Mouse (Mus musculus): Measurements from ENCODE around the gene Igf1. TPM values are rescaled to one million over a fixed set of nuclear protein-coding genes. Genes with fewer than 3 reads are reported as not detected.

Gene Igf1
- polyA plus RNA-seq, 1 experiment = 56.0 TPM

DNA sequence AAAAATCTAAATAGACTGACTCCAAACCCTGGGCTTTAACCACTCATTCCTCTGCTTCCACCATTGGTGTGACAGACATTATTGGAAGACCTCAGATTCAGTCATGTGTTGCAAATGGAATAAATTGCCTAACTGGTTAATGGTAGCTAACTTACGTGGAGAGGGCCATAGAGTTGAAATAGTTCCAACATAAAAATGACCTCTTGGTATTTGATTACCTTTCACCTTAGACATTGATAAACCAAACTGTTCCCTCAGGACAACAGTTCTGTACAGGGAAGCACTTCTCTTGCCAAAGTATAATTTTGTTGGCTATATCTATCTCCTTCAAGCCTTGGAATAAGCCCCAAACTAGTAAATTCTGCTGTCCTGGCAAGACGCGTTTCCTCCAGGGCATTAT, 48.1 kb downstream of the Igf1 start:
- 93% methylated on average over 3 of the region's 3 CpGs for WGBS

DNA sequence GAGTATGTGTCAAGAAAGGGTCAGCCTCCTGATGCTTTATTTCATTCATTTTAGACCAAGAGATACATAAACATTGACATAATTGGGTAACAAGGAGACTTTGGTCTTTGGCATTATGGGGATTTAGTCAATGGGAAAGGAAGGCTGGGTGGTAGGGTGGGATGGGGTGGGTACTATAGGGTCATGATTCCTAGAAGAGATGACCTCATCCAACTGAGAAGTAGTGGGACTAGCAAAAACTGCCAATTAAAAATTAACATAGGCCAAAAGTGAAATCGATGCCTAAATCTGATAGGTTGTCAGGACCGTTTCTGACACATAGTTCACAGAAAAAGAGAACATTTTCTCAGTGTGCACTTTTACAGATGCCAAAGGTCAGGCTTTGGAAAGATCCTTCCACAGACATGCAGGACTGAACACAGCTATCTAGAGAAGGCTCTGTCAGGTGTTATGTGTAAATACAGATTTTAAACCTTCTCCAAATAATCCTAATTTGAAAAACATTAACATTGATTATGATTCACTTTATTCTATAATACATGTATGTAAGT, 48.8 kb downstream of the Igf1 start:
- no peak for TF ChIP-seq POLR2A (IDR thresholded peaks at IDR 0.05; ENCODE audit: low read depth, low read length)
- TF ChIP-seq CTCF (IDR thresholded peaks at IDR 0.05; ENCODE audit: extremely low read depth, insufficient read depth, insufficient read length, insufficient replicate concordance) = no peak
- Histone ChIP-seq H3K4me1 (ENCODE audit: control insufficient read depth, insufficient read depth, insufficient read length) (no peaks in the 10 kb centered on the region), H3K27me3 (ENCODE audit: control insufficient read depth, insufficient read depth, low read length) (no peaks in the 10 kb centered on the region), H3K27ac (ENCODE audit: insufficient read depth, low read length) (no peak overlapping the region), H3K36me3 (ENCODE audit: control insufficient read depth, insufficient read depth, low read length) (no peaks in the 10 kb centered on the region), H3K4me3 (ENCODE audit: extremely low read depth, insufficient read depth, insufficient read length) (no peak overlapping the region)
- DNase-seq (ENCODE audit: low read depth in 1 of 2, low spot score in 2 of 2) = no peak
- WGBS = 90% methylated on average over 2 of the region's 2 CpGs

More for the DNA sequence above, 48.1 kb downstream of the Igf1 start:
- Histone ChIP-seq H3K36me3 (ENCODE audit: control insufficient read depth, insufficient read depth, low read length) (no peaks in the 10 kb centered on the region), H3K27me3 (ENCODE audit: control insufficient read depth, insufficient read depth, low read length) (no peaks in the 10 kb centered on the region), H3K4me1 (ENCODE audit: control insufficient read depth, insufficient read depth, insufficient read length) (no peaks in the 10 kb centered on the region), H3K4me3 (ENCODE audit: extremely low read depth, insufficient read depth, insufficient read length) (no peak overlapping the region), H3K27ac (ENCODE audit: insufficient read depth, low read length) (no peak overlapping the region)
- TF ChIP-seq CTCF (IDR thresholded peaks at IDR 0.05; ENCODE audit: extremely low read depth, insufficient read depth, insufficient read length, insufficient replicate concordance) (no peak), POLR2A (IDR thresholded peaks at IDR 0.05; ENCODE audit: low read depth, low read length) (no peak)
- no peak for DNase-seq (ENCODE audit: low read depth in 1 of 2, low spot score in 2 of 2)

DNA sequence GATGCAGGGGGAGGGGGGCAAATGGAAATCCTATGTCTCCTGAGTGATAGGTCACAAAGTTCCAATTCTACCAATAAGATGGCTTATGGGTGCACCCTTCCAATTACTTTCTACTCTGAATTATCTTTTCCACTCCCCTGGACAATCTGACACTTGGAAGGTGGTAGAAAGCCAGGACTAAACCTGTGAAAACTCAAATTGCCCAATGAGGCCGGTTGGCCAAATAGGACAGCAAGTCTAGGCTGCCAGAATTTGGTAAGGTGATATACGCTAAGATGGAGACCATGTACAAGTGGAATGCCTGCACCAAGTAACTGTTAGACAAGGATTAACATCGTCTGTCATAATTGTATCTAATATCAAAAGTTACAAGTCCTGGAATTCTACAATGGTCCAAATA, 55.8 kb downstream of the Igf1 start:
- DNase-seq (ENCODE audit: low read depth in 1 of 2, low spot score in 2 of 2) = no peak
- Histone ChIP-seq H3K4me3 (ENCODE audit: extremely low read depth, insufficient read depth, insufficient read length) (no peak overlapping the region), H3K27ac (ENCODE audit: insufficient read depth, low read length) (no peak overlapping the region), H3K4me1 (ENCODE audit: control insufficient read depth, insufficient read depth, insufficient read length) (no peaks in the 10 kb centered on the region), H3K27me3 (ENCODE audit: control insufficient read depth, insufficient read depth, low read length) (no peaks in the 10 kb centered on the region), H3K36me3 (ENCODE audit: control insufficient read depth, insufficient read depth, low read length) (no peaks in the 10 kb centered on the region)
- WGBS = 88% methylated on average over 3 of the region's 3 CpGs
- TF ChIP-seq CTCF (IDR thresholded peaks at IDR 0.05; ENCODE audit: extremely low read depth, insufficient read depth, insufficient read length, insufficient replicate concordance) (no peak), POLR2A (IDR thresholded peaks at IDR 0.05; ENCODE audit: low read depth, low read length) (no peak)

DNA sequence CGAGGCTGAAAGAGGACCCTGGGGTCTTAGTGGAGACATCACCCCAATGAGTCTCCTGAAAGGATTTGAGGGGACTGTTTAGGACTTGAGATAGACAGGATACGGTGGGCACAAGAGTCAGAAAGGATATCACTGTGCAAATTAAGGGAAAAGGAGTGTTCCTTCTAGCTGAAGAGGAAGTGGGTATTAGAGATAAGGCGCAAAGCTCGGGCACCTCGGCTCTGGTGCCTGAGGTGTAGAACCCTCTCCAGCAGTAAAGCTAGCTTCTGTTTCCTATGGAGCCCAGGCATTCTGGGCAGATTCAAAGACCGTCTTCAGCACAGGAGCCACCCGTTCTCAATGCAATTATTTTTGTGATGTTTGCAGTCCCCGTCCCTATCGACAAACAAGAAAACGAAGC, 56.9 kb downstream of the Igf1 start:
- 22% methylated on average over 10 of the region's 10 CpGs for WGBS
- H3K4me1 ChIP-seq (ENCODE audit: control insufficient read depth, insufficient read depth, insufficient read length) = no peaks in the 10 kb centered on the region

DNA sequence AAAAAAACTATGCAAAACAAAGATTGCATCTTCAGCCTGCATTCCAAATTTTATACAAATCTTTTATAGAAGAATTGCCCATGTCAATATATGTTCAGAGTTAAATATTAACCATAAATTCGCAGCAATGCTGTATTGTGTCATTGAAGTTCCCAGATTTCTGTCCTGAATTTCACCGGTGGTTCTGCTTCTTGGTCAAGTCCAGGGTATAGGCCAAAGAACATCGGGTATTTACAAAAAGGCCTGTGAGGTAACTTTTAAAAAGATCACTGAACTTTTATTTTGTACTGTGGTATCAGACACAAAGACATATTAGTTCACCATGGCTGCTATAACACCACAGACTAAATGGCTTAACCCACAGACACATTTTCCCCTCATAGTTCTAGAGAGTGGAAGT, 57.7 kb downstream of the Igf1 start:
- no peak overlapping the region for H3K27ac ChIP-seq (ENCODE audit: insufficient read depth, low read length)
- no peak for TF ChIP-seq CTCF (IDR thresholded peaks at IDR 0.05; ENCODE audit: extremely low read depth, insufficient read depth, insufficient read length, insufficient replicate concordance)
- TF ChIP-seq POLR2A (IDR thresholded peaks at IDR 0.05; ENCODE audit: low read depth, low read length) = no peak
- 91% methylated on average over 3 of the region's 3 CpGs for WGBS
- no peaks in the 10 kb centered on the region for H3K36me3 ChIP-seq (ENCODE audit: control insufficient read depth, insufficient read depth, low read length)
- DNase-seq (ENCODE audit: low read depth in 1 of 2, low spot score in 2 of 2) = no peak
- no peaks in the 10 kb centered on the region for H3K27me3 ChIP-seq (ENCODE audit: control insufficient read depth, insufficient read depth, low read length)
- no peaks in the 10 kb centered on the region for H3K4me1 ChIP-seq (ENCODE audit: control insufficient read depth, insufficient read depth, insufficient read length)
- no peak overlapping the region for H3K4me3 ChIP-seq (ENCODE audit: extremely low read depth, insufficient read depth, insufficient read length)

More for the DNA sequence above, 56.9 kb downstream of the Igf1 start:
- TF ChIP-seq POLR2A (IDR thresholded peaks at IDR 0.05; ENCODE audit: low read depth, low read length) (no peak), CTCF (IDR thresholded peaks at IDR 0.05; ENCODE audit: extremely low read depth, insufficient read depth, insufficient read length, insufficient replicate concordance) (no peak)
- no peak for DNase-seq (ENCODE audit: low read depth in 1 of 2, low spot score in 2 of 2)
- Histone ChIP-seq H3K36me3 (ENCODE audit: control insufficient read depth, insufficient read depth, low read length) (no peaks in the 10 kb centered on the region), H3K4me3 (ENCODE audit: extremely low read depth, insufficient read depth, insufficient read length) (no peak overlapping the region), H3K27ac (ENCODE audit: insufficient read depth, low read length) (no peak overlapping the region), H3K27me3 (ENCODE audit: control insufficient read depth, insufficient read depth, low read length) (no peaks in the 10 kb centered on the region)

DNA sequence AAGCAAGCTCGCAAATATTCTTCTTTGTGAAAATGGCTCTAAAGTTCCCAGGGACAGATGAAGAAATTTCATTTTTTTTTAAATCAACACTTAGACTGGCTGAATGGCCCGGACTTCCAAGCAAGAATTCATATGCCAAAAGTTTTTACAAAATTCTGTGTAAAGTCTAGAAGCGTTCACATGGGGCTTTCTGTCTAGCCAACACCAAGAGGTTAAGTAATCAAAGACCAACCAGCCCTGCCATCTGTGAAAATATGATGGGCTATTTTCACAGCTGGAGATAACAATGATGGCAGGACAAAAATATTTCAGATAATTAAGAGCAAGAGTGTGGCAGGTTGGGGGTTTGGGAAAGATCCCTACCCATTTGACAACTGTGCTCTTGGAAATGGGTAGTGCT, 64.2 kb downstream of the Igf1 start:
- Histone ChIP-seq H3K4me1 (ENCODE audit: control insufficient read depth, insufficient read depth, insufficient read length) (no peaks in the 10 kb centered on the region), H3K27me3 (ENCODE audit: control insufficient read depth, insufficient read depth, low read length) (no peaks in the 10 kb centered on the region), H3K36me3 (ENCODE audit: control insufficient read depth, insufficient read depth, low read length) (no peaks in the 10 kb centered on the region), H3K4me3 (ENCODE audit: extremely low read depth, insufficient read depth, insufficient read length) (no peak overlapping the region), H3K27ac (ENCODE audit: insufficient read depth, low read length) (no peak overlapping the region)
- no peak for TF ChIP-seq POLR2A (IDR thresholded peaks at IDR 0.05; ENCODE audit: low read depth, low read length)
- no peak for TF ChIP-seq CTCF (IDR thresholded peaks at IDR 0.05; ENCODE audit: extremely low read depth, insufficient read depth, insufficient read length, insufficient replicate concordance)
- 93% methylated on average over 3 of the region's 3 CpGs for WGBS
- no peak for DNase-seq (ENCODE audit: low read depth in 1 of 2, low spot score in 2 of 2)

DNA sequence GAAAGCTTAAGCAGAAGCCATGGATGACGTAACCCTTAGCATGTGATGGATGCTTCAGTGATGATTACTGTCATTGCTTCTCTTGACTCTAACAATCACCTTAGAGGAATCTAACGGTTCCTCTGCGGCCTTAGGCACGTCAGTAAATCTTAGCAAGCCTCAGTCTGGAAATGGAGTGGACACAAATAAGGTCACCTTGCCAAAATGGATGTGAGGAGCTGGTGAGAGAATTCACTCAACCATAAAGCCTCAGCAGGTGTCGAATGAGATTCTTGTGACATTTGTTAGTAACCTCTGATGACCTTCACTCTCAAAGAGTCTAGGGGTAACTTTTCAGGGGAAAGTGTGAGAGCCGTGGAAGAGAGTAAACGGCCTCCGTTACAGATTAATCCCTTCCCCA, 68.5 kb downstream of the Igf1 start:
- Histone ChIP-seq H3K36me3 (ENCODE audit: control insufficient read depth, insufficient read depth, low read length) (no peaks in the 10 kb centered on the region), H3K4me3 (ENCODE audit: extremely low read depth, insufficient read depth, insufficient read length) (no peak overlapping the region), H3K4me1 (ENCODE audit: control insufficient read depth, insufficient read depth, insufficient read length) (no peaks in the 10 kb centered on the region), H3K27me3 (ENCODE audit: control insufficient read depth, insufficient read depth, low read length) (no peaks in the 10 kb centered on the region), H3K27ac (ENCODE audit: insufficient read depth, low read length) (no peak overlapping the region)
- DNase-seq (ENCODE audit: low read depth in 1 of 2, low spot score in 2 of 2) = no peak
- TF ChIP-seq POLR2A (IDR thresholded peaks at IDR 0.05; ENCODE audit: low read depth, low read length) (no peak), CTCF (IDR thresholded peaks at IDR 0.05; ENCODE audit: extremely low read depth, insufficient read depth, insufficient read length, insufficient replicate concordance) (no peak)
- WGBS = 92% methylated on average over 8 of the region's 8 CpGs

Data from spleen, adult 2 months (tissue).